In genomic region chr11:6710409-6710808, GRCm38 (mm10) we compare ENCODE assay signal across 23 mouse cellular contexts. TPM values are rescaled to one million over a fixed set of nuclear protein-coding genes. Genes with fewer than 3 reads are reported as not detected.
DNase-seq lines count a peak whose midpoint lies in the region; ATAC-seq and TF ChIP-seq lines count a peak whose summit lies in the region.
"Had no signal": no experiment of that assay in that cellular context is flagged by ENCODE, and none has a peak within 500 bp of the region (broad histone marks: within the 10 kb centered on the region; RNA-seq: fewer than 3 reads in every experiment).

No protein-coding gene starts in this region.

- H3K9ac ChIP-seq in forebrain, postnatal 0 days, result no peak overlapping the region
- H3K9ac ChIP-seq in neural tube, embryonic 13.5 days, result no peak overlapping the region
- H3K9ac ChIP-seq: embryonic facial prominence, embryonic 15.5 days; heart, embryonic 15.5 days had no signal

- no peaks in the 10 kb centered on the region for H3K36me3 ChIP-seq in forebrain, postnatal 0 days (ENCODE audit: insufficient read depth)
- no peaks in the 10 kb centered on the region for H3K36me3 ChIP-seq in forebrain, embryonic 10.5 days (replicated peaks)
- H3K36me3 ChIP-seq in neural tube, embryonic 13.5 days, result no peaks in the 10 kb centered on the region
- H3K36me3 ChIP-seq: embryonic facial prominence, embryonic 15.5 days; heart, embryonic 15.5 days had no signal

- ATAC-seq in forebrain, postnatal 0 days, result peak; percentile 27; the same call in 1 of the 2 replicates
- 0 out of 2 replicates have a peak, but pooled peaks have one; percentile 9 for ATAC-seq in neural tube, embryonic 13.5 days (ENCODE audit: low read depth)
- ATAC-seq: midbrain, embryonic 16.5 days had no signal

- no peak for DNase-seq in forebrain, postnatal 0 days
- no peak for DNase-seq in forebrain, embryonic 10.5 days (ENCODE audit: extremely low spot score, low spot score)
- DNase-seq in neural tube, embryonic 10.5 days (ENCODE audit: extremely low spot score, low spot score), result no peak
- peak; percentile 18 for DNase-seq in forelimb bud, embryonic 11.5 days (ENCODE audit: low read depth, low spot score)
- DNase-seq in embryo, embryonic 10 days (ENCODE audit: low spot score), result no peak
- DNase-seq in c-Kit-positive CD71-positive TER-119-positive erythroid progenitor cells, embryonic 14.5 days (ENCODE audit: low spot score), result no peak
- DNase-seq: adrenal gland, postnatal 36 days; cerebellum, adult 18-20 months; cerebellum, postnatal 25 days; gastrocnemius, postnatal 25 days; heart, postnatal 4 days; kidney, adult 18-20 months; kidney, postnatal 10 days; retina, postnatal 1 day; right cerebral cortex, postnatal 4 days; thymus, postnatal 14 days had no signal

- 77% methylated on average over 2 of the region's 2 CpGs for WGBS in forebrain, postnatal 0 days
- 88% methylated on average over 2 of the region's 2 CpGs for WGBS in forebrain, embryonic 10.5 days
- WGBS in neural tube, embryonic 13.5 days, result 86% methylated on average over 2 of the region's 2 CpGs

- H3K27ac ChIP-seq in forebrain, postnatal 0 days (ENCODE audit: low read depth, low read length), result no peak overlapping the region
- no peak overlapping the region for H3K27ac ChIP-seq in forebrain, embryonic 10.5 days
- no peak overlapping the region for H3K27ac ChIP-seq in neural tube, embryonic 13.5 days (replicated peaks)
- H3K27ac ChIP-seq: embryonic facial prominence, embryonic 15.5 days; heart, embryonic 15.5 days; left cerebral cortex, adult 2 months; stomach, postnatal 0 days had no signal

- no peaks in the 10 kb centered on the region for H3K27me3 ChIP-seq in forebrain, postnatal 0 days (ENCODE audit: insufficient read depth, low read length)
- H3K27me3 ChIP-seq in forebrain, embryonic 10.5 days (ENCODE audit: poor library complexity, severe bottlenecking), result no peaks in the 10 kb centered on the region
- H3K27me3 ChIP-seq in neural tube, embryonic 13.5 days, result no peaks in the 10 kb centered on the region
- H3K27me3 ChIP-seq: embryonic facial prominence, embryonic 15.5 days; heart, embryonic 15.5 days had no signal

- no peak overlapping the region for H3K4me2 ChIP-seq in forebrain, postnatal 0 days (ENCODE audit: low read depth)
- no peak overlapping the region for H3K4me2 ChIP-seq in neural tube, embryonic 13.5 days
- H3K4me2 ChIP-seq: embryonic facial prominence, embryonic 15.5 days; heart, embryonic 15.5 days; liver, embryonic 11.5 days had no signal

- H3K9me3 ChIP-seq in forebrain, postnatal 0 days (ENCODE audit: low read length), result no peaks in the 10 kb centered on the region
- H3K9me3 ChIP-seq in forebrain, embryonic 10.5 days, result peaks cover 21% of the 10 kb centered on the region; the same call in 1 of the 2 replicates
- no peaks in the 10 kb centered on the region for H3K9me3 ChIP-seq in neural tube, embryonic 13.5 days
- H3K9me3 ChIP-seq: embryonic facial prominence, embryonic 15.5 days; heart, embryonic 15.5 days had no signal

- H3K4me1 ChIP-seq in forebrain, postnatal 0 days (ENCODE audit: insufficient read depth), result 0 out of 2 replicates have a peak, but pooled peaks cover under 1% of the 10 kb centered on the region
- no peaks in the 10 kb centered on the region for H3K4me1 ChIP-seq in forebrain, embryonic 10.5 days
- no peaks in the 10 kb centered on the region for H3K4me1 ChIP-seq in neural tube, embryonic 13.5 days (replicated peaks)
- H3K4me1 ChIP-seq: embryonic facial prominence, embryonic 15.5 days; heart, embryonic 15.5 days had no signal

- no peak for TF ChIP-seq CTCF in forebrain, postnatal 0 days (IDR thresholded peaks at IDR 0.05; ENCODE audit: low read depth)

- no peak overlapping the region for H3K4me3 ChIP-seq in forebrain, postnatal 0 days (ENCODE audit: low read depth, low read length)
- H3K4me3 ChIP-seq in forebrain, embryonic 10.5 days, result no peak overlapping the region
- H3K4me3 ChIP-seq in neural tube, embryonic 13.5 days, result no peak overlapping the region
- H3K4me3 ChIP-seq: embryonic facial prominence, embryonic 15.5 days; heart, embryonic 15.5 days; left cerebral cortex, adult 2 months had no signal

RNA-seq across cellular contexts. Expression of gene Ramp3, which starts 52.1 kb away (rescaled TPM):
- 12.9 and 21.1 TPM in 2 replicates for total RNA-seq in forebrain, postnatal 0 days (2014; rRNA removed)
- polyA plus RNA-seq in forebrain, postnatal 0 days (2015; fragmentation: Nextera tagmentation; extraction: Ambion mirVana), result 17.6 and 20.0 TPM in 2 replicates
- 5.4 and 5.6 TPM in 2 replicates for polyA plus RNA-seq in forebrain, embryonic 10.5 days (2016; fragmentation: Nextera tagmentation; extraction: Ambion mirVana)
- 23.8 and 25.7 TPM in 2 replicates for polyA plus RNA-seq in neural tube, embryonic 13.5 days (2015; fragmentation: Nextera tagmentation; extraction: Ambion mirVana)
